Mouse (Mus musculus) spleen, postnatal 0 days (tissue): ENCODE data around the gene Dlgap3. TPM values are rescaled to one million over a fixed set of nuclear protein-coding genes. Genes with fewer than 3 reads are reported as not detected.

Experiments
- polyA plus RNA-seq: library from polyadenylated mRNA; unstranded; fragments of >200 nt; fragmentation: Nextera tagmentation; extraction: Ambion mirVana; gene quantifications from 2 replicates; pipeline ENCODE4 v1.2.1, GENCODE M21; 2015

Dlgap3 gene
- polyA plus RNA-seq, result 0.05 and 0.12 TPM in 2 replicates

GRCm38 (mm10) chr4:127168914-127169345 is at the start of gene Dlgap3:
Gene Dlgap3, plus strand, starts transcription at chr4:127169204.

GRCm38 (mm10) chr4:127123391-127123790 is 45.6 kb upstream of the Dlgap3 start, which contains the start of gene Tmem35b:
Gene Tmem35b, plus strand, starts transcription at chr4:127123691.

GRCm38 (mm10) chr4:127243552-127243951 is 74.5 kb downstream of the Dlgap3 start, which contains the start of gene Smim12:
Gene Smim12, plus strand, starts transcription at chr4:127243784.

Other genes starting within 250 kb of the Dlgap3 start
- gene Zmym4, start 201.1 kb upstream of the Dlgap3 start, polyA plus RNA-seq, result 9.5 TPM in 2 replicates
- gene Sfpq, start 147.9 kb upstream of the Dlgap3 start, polyA plus RNA-seq, result 74.8 and 75.1 TPM in 2 replicates
- 12.2 and 12.5 TPM in 2 replicates for gene Zmym1, start 108.1 kb upstream of the Dlgap3 start, polyA plus RNA-seq
- gene Zmym6, start 91.8 kb upstream of the Dlgap3 start, polyA plus RNA-seq, result 5.7 and 5.8 TPM in 2 replicates
- gene Tmem35b, start 45.5 kb upstream of the Dlgap3 start, polyA plus RNA-seq, result 9.7 and 10.5 TPM in 2 replicates
- gene Smim12, start 74.6 kb downstream of the Dlgap3 start, polyA plus RNA-seq, result 35.3 and 41.1 TPM in 2 replicates
- 9.9 and 10.0 TPM in 2 replicates for gene Gja4, start 144.8 kb downstream of the Dlgap3 start, polyA plus RNA-seq
- 0.69 and 0.99 TPM in 2 replicates for gene Gjb3, start 161.6 kb downstream of the Dlgap3 start, polyA plus RNA-seq
- gene Gjb4, start 184.9 kb downstream of the Dlgap3 start, polyA plus RNA-seq, result not detected in 2 replicates
- 1.0 and 1.2 TPM in 2 replicates for gene Gjb5, start 189.0 kb downstream of the Dlgap3 start, polyA plus RNA-seq